Mouse (Mus musculus): ENCODE data around the gene Lmntd1.

The Lmntd1 gene

DNA sequence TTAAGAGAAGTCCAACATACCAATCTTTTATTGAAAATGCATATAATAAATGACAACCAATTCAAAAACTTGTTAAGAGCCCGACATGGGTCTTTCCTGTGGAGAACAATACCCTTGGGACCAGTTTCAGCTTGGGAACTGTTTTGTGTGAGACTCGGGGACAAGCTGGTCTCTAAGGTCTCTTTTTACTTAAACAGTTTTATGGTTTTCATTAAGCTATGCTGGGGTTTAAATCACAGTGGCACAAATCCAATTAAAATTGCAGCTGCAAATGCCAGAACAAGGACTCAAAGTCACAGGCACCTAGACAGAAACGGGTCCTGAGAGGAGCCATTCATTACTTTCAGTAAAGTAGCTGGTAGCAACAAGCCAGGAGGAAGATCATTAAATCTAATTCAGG is 8.9 kb downstream of the Lmntd1 start:
- DNase-seq (ENCODE audit: extremely low spot score, low spot score) = no peak

DNA sequence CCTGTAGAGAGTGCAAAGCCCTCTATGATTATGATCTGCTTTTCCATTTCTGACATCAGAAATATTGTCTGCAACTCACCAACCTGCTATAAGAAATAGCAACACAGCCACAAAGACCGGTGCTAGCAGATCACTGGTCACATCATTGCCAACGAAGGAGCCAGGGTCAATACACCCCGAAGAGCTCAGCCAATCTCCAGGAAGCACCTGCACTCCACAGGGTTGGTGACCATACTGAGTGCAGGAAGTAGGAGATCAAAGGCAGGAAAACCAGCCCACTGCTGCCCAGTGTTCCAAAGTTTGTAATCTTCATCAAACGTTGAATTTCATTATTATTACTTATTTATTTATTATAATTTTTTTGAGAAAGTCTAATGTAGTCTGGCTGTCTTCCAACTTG is 9.5 kb downstream of the Lmntd1 start:
- DNase-seq (ENCODE audit: extremely low spot score, low spot score) = no peak

DNA sequence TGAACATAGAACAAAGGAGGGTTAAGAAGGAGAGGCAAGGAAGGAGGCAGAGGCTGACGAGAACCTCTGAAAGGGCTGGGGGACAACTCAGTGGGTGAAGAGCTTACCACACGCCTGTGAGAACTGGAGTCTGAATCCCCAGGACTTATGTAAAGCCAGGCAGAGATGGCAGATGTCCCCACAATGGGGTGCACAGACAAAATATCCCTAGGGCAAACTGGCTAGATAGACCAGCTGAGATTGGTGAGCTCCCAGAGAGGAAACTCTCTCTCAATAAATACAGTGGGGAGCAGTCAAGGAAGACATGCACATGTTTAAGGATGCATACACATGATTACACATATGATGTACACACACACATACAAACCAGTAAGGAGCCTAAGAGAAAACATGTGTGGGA is 10.0 kb downstream of the Lmntd1 start:
- DNase-seq (ENCODE audit: extremely low spot score, low spot score) = no peak

DNA sequence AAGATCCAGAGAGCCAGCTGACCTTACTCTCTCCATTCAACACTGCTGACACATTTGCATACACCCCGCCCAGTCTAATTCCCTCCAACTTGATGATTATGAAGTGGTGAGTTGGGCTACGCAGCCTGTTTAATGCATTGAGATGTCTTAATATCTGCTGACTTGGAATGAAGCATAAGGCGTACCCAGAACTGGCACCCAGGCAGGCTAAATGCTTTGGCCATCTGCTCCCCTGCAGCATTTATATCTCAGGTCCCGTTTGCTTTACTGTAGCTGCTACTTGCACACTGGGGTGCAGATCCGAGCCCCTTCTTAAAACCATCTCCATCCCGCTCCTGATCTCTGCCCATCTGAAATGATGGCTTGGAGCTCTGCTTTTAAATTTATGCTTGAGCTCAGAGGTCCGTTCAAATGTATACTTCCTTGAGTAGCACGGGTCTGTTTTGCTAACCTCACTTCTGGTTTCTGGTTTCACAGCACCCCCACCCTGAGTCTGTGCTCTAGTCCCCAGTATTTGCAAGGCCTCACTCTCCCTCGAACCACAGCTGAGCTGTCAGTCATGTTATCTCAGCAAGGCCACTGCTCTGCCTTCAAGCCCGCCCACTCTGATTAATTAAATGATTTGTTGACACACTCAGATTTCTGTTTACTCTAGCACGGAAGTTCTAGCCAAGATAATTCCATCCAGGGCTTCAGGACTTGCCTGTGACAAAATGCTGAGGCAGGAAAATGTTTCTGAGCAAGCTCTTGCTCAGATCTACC is 15.1 kb downstream of the Lmntd1 start:
- no peak for DNase-seq (ENCODE audit: extremely low spot score, low spot score)

DNA sequence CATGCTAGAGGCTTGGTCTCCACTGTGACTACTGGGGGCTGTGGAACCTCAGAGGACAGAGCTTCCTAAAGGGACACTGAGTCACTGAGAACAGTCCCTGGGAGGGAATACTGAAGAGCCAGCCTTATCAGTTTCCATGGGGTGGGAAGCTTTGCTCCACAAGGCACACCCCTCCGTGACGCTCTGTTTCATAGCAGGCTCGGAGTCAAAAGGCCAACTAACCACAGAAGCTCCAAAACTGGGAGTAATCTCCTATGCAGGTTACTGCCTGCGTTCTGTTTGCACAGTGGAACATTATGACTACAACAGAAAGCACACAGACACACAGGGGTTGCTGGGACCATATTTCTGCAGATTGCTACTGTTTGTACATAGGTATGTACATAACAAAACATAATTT is 18.2 kb downstream of the Lmntd1 start:
- no peak for DNase-seq (ENCODE audit: extremely low spot score, low spot score)

DNA sequence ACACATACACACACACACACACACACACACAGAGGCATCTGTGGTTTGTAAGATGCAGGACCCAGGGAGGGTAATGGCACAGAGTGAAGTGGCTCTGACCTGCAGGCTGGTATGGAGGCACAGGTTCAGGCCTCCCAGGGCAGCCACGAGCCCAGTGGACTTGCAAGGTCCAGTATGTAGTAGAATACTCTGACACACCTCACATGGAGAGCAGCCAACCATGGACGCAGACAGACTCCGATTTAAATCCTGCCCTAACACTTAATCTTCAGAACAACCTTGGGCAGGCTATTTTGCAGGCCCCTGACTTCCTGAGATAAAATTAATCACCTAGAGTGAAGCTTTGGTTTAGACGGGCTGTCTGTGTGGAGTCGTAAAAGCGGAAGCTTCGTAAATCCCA is 20.1 kb downstream of the Lmntd1 start:
- DNase-seq (ENCODE audit: extremely low spot score, low spot score) = no peak

DNA sequence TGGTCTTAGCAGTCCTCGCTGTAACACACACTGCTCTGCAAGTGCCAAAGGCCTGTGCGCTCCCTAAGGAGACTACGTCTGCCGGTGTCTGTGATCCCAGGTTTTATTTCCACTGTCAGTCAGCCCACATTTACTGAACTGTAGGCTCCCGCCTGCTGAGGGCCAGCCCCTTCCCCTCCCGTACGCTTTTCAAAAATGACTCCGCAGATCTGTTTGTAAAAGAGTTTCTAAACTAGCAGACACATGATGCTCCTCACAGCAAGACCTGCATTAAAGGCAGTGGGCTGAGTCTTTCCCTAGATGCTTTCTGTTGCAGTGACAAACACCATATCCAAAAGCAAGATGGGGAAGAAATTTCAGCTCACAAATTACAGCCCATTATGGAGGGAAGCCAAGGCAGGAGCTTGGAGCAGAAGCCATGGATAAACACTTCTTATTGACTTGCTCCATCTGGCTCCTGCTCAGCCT is 21.6 kb downstream of the Lmntd1 start:
- no peak for DNase-seq (ENCODE audit: extremely low spot score, low spot score)

DNA sequence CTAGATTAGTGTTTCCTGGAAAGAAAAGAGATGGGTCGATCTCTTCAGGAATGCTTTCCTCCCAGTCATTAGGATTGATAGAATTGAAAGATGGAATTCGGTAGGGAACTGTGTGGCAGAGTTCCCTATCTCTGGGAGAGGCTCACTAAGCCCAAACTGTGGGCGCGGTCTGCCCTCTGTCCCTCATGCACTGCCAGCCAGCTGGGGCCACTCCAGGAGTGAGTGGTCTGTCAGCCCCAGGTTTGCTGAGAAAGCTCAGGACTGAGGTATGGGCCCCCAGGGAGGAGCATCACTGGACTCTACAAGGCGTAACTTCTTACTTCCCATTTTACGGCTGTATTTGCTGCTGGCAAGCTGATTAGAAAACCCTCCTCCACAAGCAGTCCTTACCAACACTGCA is 22.1 kb downstream of the Lmntd1 start:
- no peak for DNase-seq (ENCODE audit: extremely low spot score, low spot score)

DNA sequence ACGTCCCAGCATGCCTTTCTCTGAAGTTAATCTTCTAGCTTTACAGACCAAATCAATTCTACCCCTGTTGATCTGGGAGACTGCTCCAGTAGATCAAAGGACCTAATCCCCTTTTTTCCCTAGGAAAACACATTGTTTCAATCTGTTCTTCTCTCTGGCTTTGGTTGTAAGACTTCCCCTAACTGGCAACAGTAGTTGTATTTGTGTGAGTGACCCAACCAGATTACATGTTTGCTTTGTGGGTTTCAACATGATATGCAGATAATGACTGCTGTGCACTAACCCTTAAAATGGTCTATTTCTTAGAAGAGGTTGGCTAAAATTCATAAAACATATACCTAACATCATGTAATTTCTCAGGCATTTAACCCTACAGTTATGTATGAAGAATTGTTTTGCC is 22.5 kb downstream of the Lmntd1 start:
- no peak for DNase-seq (ENCODE audit: extremely low spot score, low spot score)

DNA sequence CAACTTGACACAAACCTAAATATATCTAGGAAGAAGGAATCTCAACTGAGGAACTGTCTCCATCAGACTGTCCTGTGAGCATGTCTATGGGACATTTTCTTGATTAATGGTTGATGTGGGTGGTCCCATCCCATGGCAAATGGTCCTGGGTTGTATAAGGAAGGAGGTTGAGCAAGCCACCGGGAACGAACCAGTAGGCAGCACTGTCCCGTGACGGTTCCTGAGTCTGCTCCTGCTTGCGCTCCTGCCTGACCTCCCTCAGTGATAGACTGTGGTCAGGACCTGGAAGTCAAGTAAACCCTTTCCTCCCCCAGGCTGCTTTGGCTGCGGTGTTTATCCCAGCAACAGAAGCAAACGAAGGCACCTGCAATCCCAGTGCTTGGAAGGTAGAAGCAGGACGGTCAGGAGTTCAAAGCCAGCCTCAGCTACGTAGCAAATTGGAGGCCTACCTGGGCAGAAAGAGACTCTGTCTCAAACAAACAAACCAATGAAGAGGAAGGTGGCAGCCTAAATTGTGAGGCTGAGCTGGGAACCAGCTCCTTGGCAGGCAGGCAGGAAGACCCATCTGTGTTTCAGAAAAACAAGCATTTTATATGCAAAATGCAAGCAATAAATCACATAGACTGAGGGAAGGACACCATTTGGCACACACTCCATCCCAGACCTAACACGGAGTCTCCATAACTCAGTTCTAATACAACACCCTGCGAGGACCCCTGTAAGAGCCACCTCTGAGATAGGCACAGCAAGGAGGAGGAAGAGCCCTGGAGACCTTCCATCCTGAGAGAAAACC is 23.4 kb downstream of the Lmntd1 start:
- DNase-seq (ENCODE audit: extremely low spot score, low spot score) = no peak

DNA sequence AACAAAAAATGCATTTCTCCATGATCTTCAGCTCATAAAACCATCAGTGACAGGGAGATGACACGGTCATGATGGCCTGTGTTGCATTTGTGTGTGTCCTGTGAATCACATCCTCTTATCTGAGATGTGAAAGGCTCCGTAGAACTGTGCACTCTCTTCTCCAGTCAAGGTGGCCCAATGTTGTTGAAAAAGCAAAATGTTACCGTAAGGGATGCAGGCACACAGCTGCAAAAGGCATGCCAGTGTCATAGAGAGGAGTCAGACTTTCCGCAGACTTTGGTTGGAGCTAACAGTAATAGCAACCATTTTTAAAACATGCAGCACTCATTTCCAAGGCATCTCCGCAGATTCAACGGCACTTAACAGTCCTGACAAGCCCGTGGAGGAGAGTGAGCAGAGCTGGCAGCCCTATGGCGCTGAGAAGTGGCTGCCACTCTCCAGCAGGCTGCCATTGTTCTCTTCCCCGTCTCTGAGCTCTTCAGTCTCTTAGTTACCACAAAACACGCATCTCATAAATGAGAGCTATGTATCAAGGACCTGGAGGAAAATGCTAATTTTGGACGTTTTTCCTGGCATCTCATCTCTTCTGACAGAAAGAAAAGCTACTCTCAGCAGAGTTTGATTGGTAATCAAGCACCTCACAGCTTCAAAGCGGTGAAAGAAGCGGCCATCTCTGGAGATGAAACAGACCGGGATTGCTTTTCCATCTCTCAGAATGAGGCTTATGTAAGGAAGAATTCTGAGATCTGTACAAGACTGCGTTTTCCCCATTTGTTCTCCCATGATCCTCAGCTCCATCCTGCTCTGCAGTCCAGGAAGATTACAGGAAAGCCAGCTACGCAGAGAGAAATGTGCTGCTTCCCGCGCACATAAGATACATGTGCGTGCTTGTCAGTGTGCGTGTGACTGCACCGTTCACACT is 28.8 kb downstream of the Lmntd1 start:
- DNase-seq (ENCODE audit: extremely low spot score, low spot score) = no peak

DNA sequence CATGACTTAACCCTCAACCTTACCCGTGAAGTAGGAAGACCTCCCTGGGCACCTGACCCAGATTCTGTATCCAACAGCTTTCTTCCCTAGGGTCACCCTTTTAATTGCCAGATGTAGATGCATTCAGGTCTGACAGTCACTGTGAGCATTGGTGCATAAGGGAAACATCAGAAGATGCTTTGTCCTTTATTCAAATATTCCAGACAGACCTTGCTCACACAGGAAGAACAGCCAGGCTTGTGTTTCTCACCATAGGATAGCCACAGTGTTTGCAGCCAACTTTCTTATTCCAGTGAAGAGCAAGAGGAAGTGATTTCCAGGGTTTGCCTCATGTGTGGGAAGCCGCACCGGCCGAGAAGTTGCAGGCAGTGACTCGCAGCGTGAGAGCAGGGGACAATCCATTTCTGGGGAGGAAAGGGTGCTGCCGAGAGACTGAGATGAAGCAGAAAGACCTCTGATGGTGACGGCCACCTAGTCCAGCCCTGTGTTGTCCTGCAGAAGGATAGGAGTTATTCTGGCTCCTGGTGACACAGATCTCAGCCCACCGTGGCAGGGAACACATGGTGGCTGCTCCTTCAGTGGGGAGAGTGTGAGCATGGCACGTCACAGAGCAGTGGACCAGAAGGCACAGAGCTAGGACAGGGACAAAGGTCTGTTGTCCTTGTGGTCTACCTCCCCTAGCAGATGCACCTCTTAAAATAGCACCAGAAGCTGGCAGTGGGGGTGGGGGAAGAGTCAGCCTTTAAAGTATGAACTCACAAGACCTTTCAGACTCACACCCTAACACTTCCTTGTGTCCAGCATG is 32.6 kb downstream of the Lmntd1 start:
- DNase-seq (ENCODE audit: extremely low spot score, low spot score) = no peak

DNA sequence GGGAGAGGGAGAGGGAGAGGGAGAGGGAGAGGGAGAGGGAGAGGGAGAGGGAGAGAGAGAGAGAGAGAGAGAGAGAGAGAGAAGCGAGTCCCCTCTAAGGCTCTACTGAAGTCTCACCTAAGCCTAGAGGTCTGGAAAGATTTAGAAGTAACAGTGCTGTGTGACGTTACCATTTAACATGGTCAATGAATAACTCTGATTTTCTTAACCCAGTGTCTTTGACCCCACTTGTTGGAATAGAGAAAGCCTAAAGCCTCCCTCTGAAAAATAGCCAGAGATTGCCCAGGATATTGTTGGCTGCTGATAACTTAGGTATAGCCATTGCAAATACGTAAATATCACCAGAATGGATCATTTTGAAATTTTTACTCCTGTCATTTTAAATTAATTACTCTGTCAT is 34.4 kb downstream of the Lmntd1 start:
- DNase-seq (ENCODE audit: extremely low spot score, low spot score) = no peak

DNA sequence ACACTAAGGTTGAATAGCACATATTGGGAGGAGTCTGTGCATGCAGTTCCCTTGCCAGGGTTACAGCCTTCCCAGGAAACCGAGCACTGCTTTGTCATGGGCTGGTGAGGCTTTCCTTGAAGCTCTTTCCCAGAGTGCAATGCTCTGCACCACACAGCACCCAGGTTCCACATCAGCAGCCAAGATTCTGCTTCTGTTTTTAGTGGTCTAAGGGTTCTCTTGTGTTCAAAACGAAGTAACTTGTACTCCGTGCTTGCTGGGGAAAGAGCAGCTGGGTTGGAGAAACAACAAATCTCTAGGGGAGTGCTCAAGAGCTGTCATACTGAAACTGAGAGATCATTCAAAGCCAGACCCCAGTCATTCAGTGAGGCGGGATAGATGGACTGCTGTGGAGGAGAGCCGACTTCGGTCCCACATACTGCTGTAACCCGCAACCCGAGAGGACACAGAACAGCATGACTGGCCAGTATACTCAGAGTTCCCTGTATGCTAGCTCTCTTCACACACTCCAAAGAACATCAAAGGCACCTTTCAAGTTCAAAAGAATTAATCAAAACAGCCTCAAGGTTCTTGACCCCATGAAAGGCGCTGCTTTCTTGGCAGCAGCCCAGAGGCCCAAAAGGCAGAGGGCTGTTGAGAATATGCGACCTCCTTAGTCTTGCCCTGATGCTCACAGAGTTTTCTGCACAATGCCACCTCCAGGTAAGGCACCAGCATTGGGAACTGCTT is 35.5 kb downstream of the Lmntd1 start:
- no peak for DNase-seq (ENCODE audit: extremely low spot score, low spot score)

DNA sequence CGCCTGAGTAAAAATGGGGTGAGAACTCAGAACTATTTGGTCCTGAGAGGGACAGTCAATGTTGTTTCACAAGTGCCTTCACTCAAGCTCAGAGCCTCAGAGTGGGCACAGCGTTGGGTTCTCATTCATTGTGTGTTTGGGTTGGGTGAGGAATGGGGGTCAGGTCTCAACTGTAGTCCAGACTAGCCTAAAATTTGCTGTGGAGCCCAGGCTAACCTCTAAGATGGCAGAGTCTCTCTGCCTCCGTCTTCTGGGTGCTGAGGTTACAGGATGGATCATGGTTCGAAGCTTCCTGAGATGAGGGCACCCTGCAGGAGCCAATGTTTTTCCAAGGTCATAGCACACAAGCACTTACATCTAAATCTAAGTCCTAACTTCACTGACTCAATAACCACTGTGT is 37.4 kb downstream of the Lmntd1 start:
- no peak for DNase-seq (ENCODE audit: extremely low spot score, low spot score)

DNA sequence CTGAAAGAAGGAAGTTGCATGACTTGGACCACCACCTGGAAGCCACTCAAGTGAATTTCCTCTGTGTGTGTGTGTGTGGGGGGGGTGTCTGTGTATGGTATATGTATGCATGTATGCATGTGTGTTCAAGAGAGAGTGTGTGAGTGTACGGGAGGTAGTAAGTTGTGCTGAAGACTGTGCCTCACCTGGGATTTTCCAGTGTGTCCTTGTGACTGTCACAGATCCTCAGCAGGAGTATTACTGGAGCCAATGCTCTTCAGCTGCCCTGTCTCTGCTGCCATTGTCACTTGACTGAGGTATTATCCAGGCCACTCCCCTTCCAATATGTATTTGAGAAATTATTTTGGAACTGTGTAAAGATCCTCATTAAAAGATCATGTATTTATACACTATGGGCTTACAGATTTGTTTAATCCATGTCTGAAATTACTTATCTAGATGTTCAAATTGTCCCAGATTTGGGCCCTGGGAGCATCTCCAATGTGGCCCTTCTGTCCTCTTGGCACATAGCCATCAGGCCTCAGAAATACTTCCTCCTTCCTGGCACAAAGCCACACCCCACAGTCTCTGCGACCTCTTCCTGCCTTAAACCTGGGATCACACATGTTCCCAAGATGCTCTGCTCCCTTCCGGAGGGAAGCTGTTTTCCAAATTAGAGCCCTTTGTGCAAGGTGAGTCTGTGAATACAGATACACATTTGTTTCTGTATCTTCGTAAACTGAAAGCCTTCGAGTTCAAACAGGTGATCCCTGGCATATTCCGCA is 40.7 kb downstream of the Lmntd1 start:
- DNase-seq (ENCODE audit: extremely low spot score, low spot score) = no peak

DNA sequence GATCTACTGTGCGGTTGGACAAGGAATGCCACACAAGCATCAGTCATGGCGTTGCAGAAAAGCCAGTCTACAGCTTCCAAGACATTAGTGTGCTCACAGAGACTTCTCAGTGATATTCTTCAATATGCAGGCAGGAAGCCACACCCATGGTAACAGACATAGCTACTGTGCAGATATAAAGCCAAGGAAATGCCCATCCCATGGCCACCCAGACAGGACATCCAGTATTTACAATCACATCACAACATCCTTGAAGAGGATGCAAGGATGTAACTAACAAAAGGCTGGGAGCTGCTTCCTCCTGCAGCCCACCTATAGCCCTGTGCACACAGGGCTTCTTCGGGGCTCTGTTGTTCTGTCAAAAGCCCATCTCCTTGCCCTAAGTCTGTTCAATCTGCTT is 45.4 kb downstream of the Lmntd1 start:
- DNase-seq (ENCODE audit: extremely low spot score, low spot score) = no peak

DNA sequence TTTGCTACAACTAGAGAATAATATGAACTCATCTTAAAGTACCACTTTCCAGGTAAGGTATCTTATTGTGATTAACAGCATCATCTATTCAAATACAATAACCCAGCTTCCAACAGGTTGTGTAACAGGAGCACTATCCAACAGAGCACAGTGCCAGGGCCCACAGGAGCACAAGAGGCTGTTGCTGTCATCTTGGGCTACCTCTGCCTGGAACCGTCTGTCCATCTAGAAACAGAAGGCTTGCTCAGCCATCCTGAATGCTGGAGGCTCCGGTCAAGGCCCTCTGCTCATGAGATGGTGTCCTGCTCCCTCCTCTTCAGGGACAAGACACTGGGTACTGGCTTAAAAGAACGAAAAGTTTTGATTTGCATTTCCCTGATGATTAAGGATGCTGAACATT is 46.3 kb downstream of the Lmntd1 start:
- no peak for DNase-seq (ENCODE audit: extremely low spot score, low spot score)

DNA sequence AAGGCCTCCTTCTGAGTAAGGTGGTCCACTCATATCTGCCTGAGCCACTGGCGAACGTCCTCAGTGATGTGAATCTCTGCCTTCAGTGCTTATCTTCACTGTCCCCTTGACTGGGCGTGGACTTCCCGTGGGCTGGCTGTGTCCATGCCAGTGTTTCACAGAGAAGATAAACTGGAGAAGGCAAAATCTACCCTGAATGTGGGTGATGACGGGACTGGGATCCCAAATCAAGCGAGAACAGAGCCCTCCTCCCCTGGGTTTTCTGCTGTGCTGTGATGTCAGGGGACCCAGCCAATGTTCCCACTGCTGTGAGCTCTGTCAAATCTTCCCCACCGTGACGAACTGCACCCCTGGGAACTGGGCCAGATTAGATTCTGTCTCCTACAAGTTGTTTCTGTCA is 46.8 kb downstream of the Lmntd1 start:
- no peak for DNase-seq (ENCODE audit: extremely low spot score, low spot score)

DNA sequence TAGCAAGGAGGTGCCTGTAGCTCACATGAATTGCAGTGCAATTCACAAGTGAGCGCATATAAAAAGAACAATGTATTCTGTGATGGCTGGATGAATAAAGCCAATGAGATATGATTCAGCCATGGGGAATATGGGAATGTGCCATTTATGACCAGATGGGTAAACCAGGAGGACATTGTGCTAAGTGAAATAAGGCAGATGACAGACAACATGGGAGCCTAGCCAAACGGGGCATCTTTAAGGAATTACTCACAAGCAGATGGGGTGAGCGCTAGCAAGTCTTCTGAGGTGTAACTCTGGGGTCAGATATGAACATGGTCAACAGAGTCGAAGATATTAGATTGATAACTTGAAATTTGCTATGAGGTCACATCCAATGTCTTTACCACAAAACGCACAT is 48.5 kb downstream of the Lmntd1 start:
- no peak for DNase-seq (ENCODE audit: extremely low spot score, low spot score)
